Mouse (Mus musculus) kidney, embryonic 16.5 days (tissue): ENCODE data around the gene Lbh. TPM values are rescaled to one million over a fixed set of nuclear protein-coding genes. Genes with fewer than 3 reads are reported as not detected.

Source experiments
- ATAC-seq: fragments of 200-750 bp; cut with Nextera tagmentation; 2 replicates; pipeline ENCODE4 v1.8.0; 2017; ENCODE audit warnings: moderate TSS enrichment; ENCODE audit not compliant: low FRiP score, low TSS enrichment
- H3K27ac ChIP-seq: fragments of 300-500 bp; sonication (generic); 2 replicates; pipeline ENCODE4 v1.5.1; 2014; ENCODE audit warnings: low read length
- H3K27me3 ChIP-seq: fragments of 300-500 bp; sonication (generic); 2 replicates; pipeline ENCODE4 v1.6.1; 2014; ENCODE audit warnings: low read length, control low read depth, mixed read lengths; ENCODE audit not compliant: insufficient read depth
- H3K36me3 ChIP-seq: fragments of 300-500 bp; sonication (generic); 2 replicates; pipeline ENCODE4 v1.6.1; 2014; ENCODE audit warnings: low read length, control low read depth, mixed read lengths; ENCODE audit not compliant: insufficient read depth
- H3K4me1 ChIP-seq: fragments of 300-500 bp; sonication (generic); 2 replicates; pipeline ENCODE4 v1.6.1; 2014; ENCODE audit warnings: low read length, control low read depth, mixed read lengths; ENCODE audit not compliant: insufficient read depth
- H3K4me2 ChIP-seq: fragments of 300-500 bp; sonication (generic); replicated peaks from 2 replicates; pipeline ENCODE4 v1.6.1; 2014; ENCODE audit warnings: low read depth, low read length
- H3K4me3 ChIP-seq: fragments of 300-500 bp; sonication (generic); 2 replicates; pipeline ENCODE4 v1.5.1; 2014; ENCODE audit warnings: mild to moderate bottlenecking, low read length
- H3K9ac ChIP-seq: fragments of 300-500 bp; sonication (generic); replicated peaks from 2 replicates; pipeline ENCODE4 v1.6.1; 2014; ENCODE audit warnings: low read length
- H3K9me3 ChIP-seq: fragments of 300-500 bp; sonication (generic); 2 replicates; pipeline ENCODE4 v1.6.1; 2016; ENCODE audit warnings: low read length, control low read depth
- WGBS: fragments of 180-500 bp; shearing (Covaris S2); extraction: QIAGEN DNeasy Blood & Tissue Kit; methylation state at CpG from one replicate; pipeline ENCODE4 v1.1.7; 2014; 5-methylcytosine and 5-hydroxymethylcytosine counted together
- polyA plus RNA-seq: library from polyadenylated mRNA; unstranded; fragments of >200 nt; fragmentation: Nextera tagmentation; extraction: Ambion mirVana; gene quantifications from 2 replicates; pipeline ENCODE4 v1.2.1, GENCODE M21; 2015

Gene Lbh
- polyA plus RNA-seq, 1 experiment from 2014 or later = 8.8 TPM

DNA sequence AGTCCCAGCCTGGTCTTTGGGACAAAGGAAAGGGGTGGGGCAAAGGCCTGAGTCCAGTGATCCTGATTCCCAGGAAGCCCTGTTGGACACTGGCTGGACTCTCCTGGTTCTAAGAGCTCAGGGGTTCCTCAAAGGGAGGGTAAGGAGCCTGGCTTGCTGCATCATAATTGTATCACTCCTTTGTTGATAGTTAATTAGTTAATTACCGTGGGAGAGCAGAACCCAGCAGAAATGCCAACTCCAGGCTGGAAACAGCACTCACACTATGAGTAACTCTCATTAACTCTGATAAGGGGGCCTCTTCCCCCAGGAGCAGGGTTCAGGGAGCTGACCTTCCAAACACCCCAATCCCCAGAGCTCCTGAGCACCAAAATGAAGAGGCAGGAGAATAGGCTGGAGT lies 59.5 kb downstream of the Lbh start:
- Histone ChIP-seq H3K27me3 (no peaks in the 10 kb centered on the region), H3K9ac (no peak overlapping the region), H3K4me1 (no peaks in the 10 kb centered on the region), H3K27ac (no peak overlapping the region), H3K4me3 (no peak overlapping the region), H3K4me2 (no peak overlapping the region), H3K9me3 (no peaks in the 10 kb centered on the region), H3K36me3 (no peaks in the 10 kb centered on the region)
- no peak for ATAC-seq
- 91% methylated on average over 1 of the region's 1 CpGs for WGBS

DNA sequence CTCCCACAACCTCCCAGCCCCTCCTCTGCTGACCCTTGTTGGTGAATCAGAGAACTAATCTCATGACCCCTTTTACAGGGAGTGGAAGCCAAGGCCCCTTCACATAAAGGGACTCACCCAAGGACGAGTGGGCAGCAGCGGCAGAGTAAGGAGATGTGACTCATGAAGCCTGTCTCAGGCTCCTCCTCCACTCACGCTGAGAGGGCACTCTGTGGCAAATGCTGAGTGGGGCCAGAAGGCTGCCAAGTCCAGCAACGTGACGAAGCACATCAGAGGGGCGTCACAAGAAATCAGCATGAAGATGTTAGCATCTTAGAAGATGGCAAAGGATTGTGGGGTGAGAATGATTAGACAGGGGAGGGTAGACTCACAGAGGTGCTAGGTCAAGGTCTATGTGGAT lies 64.1 kb downstream of the Lbh start:
- H3K9me3 ChIP-seq = no peaks in the 10 kb centered on the region
- no peaks in the 10 kb centered on the region for H3K36me3 ChIP-seq
- no peak for ATAC-seq
- no peaks in the 10 kb centered on the region for H3K4me1 ChIP-seq
- H3K4me2 ChIP-seq = no peak overlapping the region
- no peak overlapping the region for H3K9ac ChIP-seq
- whole genome bisulfite sequencing = 59% methylated on average over 6 of the region's 6 CpGs
- no peak overlapping the region for H3K4me3 ChIP-seq
- no peak overlapping the region for H3K27ac ChIP-seq
- no peaks in the 10 kb centered on the region for H3K27me3 ChIP-seq

DNA sequence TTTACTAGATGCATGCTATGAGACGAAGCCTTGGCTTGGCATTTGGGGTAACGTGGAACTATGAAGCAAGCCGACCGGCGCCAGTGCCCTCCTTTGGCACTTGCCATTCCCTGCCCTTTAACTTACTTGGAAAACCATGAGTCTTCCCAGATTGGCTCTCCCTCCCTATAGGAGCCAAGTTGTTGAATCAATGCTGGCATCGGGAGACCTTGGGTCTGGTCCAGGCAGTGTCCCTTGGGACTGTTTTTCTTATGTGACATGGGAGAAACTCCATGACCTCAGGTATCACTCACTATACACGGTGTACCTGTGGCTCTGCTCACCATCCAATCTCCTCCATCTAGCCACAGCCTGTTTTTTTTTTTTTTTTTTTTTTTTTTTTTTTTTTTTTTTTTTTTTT lies 65.4 kb downstream of the Lbh start:
- Histone ChIP-seq H3K9ac (no peak overlapping the region), H3K36me3 (no peaks in the 10 kb centered on the region), H3K4me1 (no peaks in the 10 kb centered on the region), H3K4me3 (no peak overlapping the region), H3K4me2 (no peak overlapping the region), H3K27me3 (no peaks in the 10 kb centered on the region), H3K9me3 (no peaks in the 10 kb centered on the region), H3K27ac (no peak overlapping the region)
- 91% methylated on average over 7 of the region's 7 CpGs for WGBS
- no peak for ATAC-seq

DNA sequence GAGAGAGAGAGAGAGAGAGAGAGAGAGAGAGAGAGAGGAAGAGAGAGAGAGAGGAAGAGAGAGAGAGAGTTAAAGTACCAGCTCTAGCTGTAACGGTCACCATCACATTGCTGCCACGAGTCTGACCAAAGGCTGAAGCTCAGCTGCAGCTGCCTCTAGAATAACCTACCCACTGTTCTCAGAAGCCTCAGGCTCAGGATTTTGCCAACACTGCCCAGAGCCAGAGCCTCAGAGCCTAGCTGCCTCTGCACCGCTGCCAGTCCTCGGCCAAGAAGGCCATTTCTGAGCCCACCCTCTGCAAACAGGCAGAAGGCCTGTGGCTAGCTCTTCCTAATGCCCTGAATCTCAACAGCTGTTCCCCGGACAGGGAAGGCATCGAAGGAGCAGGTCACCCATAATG lies 70.9 kb downstream of the Lbh start:
- no peak overlapping the region for H3K4me2 ChIP-seq
- no peak overlapping the region for H3K9ac ChIP-seq
- no peaks in the 10 kb centered on the region for H3K9me3 ChIP-seq
- no peaks in the 10 kb centered on the region for H3K36me3 ChIP-seq
- H3K4me1 ChIP-seq = no peaks in the 10 kb centered on the region
- H3K4me3 ChIP-seq = no peak overlapping the region
- WGBS = 78% methylated on average over 6 of the region's 6 CpGs
- H3K27me3 ChIP-seq = no peaks in the 10 kb centered on the region
- ATAC-seq = no peak
- no peak overlapping the region for H3K27ac ChIP-seq

Other genes with a start within 250 kb of the Lbh start
- 45.9 and 46.7 TPM in 2 replicates for gene Ypel5, start 81.9 kb upstream of the Lbh start, polyA plus RNA-seq
- gene Lclat1, start 189.7 kb downstream of the Lbh start, polyA plus RNA-seq = 16.9 and 20.0 TPM in 2 replicates